Mouse (Mus musculus) limb, embryonic 13.5 days (tissue): ENCODE measurements at regions not wholly inside any gene's neighbourhood (a gene's known extent, or its start where the extent isn't known, plus 50 kb on each side); places are given as distances from the start of the nearest gene placed in this dataset.

ENCODE experiments used
- ATAC-seq: fragments of 200-750 bp; cut with Nextera tagmentation; 2 replicates; pipeline ENCODE4 v1.8.0; 2017; ENCODE audit warnings: low read depth, moderate number of reproducible peaks, moderate TSS enrichment; ENCODE audit not compliant: low FRiP score
- H3K27ac ChIP-seq: fragments of 300-500 bp; sonication (generic); 2 replicates; pipeline ENCODE4 v1.5.1; 2015; ENCODE audit warnings: inconsistent platforms, mild to moderate bottlenecking, moderate library complexity
- H3K27me3 ChIP-seq: fragments of 300-500 bp; sonication (generic); 2 replicates; pipeline ENCODE4 v1.6.1; 2015; ENCODE audit warnings: mild to moderate bottlenecking, inconsistent platforms
- H3K36me3 ChIP-seq: fragments of 300-500 bp; sonication (generic); 2 replicates; pipeline ENCODE4 v1.6.1; 2015; ENCODE audit warnings: inconsistent platforms, mild to moderate bottlenecking, moderate library complexity
- H3K4me1 ChIP-seq: fragments of 300-500 bp; sonication (generic); 2 replicates; pipeline ENCODE4 v1.6.1; 2015; ENCODE audit warnings: inconsistent platforms
- H3K4me2 ChIP-seq: fragments of 300-500 bp; sonication (generic); replicated peaks from 2 replicates; pipeline ENCODE4 v1.6.1; 2015; ENCODE audit warnings: inconsistent platforms, mild to moderate bottlenecking, moderate library complexity
- H3K4me3 ChIP-seq: fragments of 300-500 bp; sonication (generic); 2 replicates; pipeline ENCODE4 v1.5.1; 2015; ENCODE audit warnings: moderate library complexity, mild to moderate bottlenecking, inconsistent platforms
- H3K9ac ChIP-seq: fragments of 300-500 bp; sonication (generic); 2 replicates; pipeline ENCODE4 v1.6.1; 2015; ENCODE audit warnings: mild to moderate bottlenecking, inconsistent platforms
- H3K9me3 ChIP-seq: fragments of 300-500 bp; sonication (generic); 2 replicates; pipeline ENCODE4 v1.6.1; 2016; ENCODE audit warnings: inconsistent platforms
- WGBS: fragments of 180-500 bp; shearing (Covaris S2); methylation state at CpG from one replicate; pipeline ENCODE4 v1.1.7; 2015; 5-methylcytosine and 5-hydroxymethylcytosine counted together

GRCm38 (mm10) chr1:163477478-163478167, 74.2 kb upstream of the Gorab start:
- Histone ChIP-seq H3K4me1 (peaks cover 18% of the 10 kb centered on the region), H3K9me3 (peaks cover 7% of the 10 kb centered on the region; the same call in 1 of the 2 replicates), H3K27me3 (no peaks in the 10 kb centered on the region), H3K9ac (no peak overlapping the region), H3K36me3 (no peaks in the 10 kb centered on the region), H3K4me2 (no peak overlapping the region), H3K4me3 (no peak overlapping the region), H3K27ac (peak overlapping the region; percentile 44; the same call in 1 of the 2 replicates)
- peak; percentile 86 for ATAC-seq
- WGBS = 10% methylated on average over 4 of the region's 4 CpGs

GRCm38 (mm10) chr1:163461194-163461593, 57.7 kb upstream of the Gorab start:
- Histone ChIP-seq H3K27me3 (no peaks in the 10 kb centered on the region), H3K9me3 (no peaks in the 10 kb centered on the region), H3K36me3 (no peaks in the 10 kb centered on the region), H3K27ac (peak overlapping the region; percentile 39; the same call in 1 of the 2 replicates), H3K4me2 (peak overlapping the region; percentile 17; the same call in 1 of the 2 replicates), H3K9ac (no peak overlapping the region), H3K4me3 (no peak overlapping the region), H3K4me1 (0 out of 2 replicates have a peak, but pooled peaks cover 5% of the 10 kb centered on the region)
- ATAC-seq = peak; percentile 36; the same call in 1 of the 2 replicates
- WGBS = 10% methylated on average over 13 of the region's 13 CpGs

DNA sequence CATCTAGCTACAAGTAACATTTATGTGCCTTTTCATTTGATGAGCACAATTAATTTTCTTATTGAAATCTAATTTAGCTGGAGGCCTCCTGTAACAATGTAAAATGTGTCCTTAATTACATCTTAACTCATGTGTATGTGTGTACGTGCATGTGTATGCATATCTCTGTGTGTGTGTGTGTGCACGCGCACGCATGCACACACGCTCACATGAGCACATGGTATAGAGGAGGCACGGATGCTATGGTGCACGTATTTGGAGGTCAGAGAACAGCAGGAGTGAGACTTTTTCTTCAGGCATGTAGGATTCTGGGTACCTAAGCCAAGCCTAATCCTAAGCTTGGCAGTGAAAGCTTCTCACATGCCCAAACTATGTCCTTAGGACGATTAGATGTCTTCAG, 52.9 kb upstream of the Gorab start:
- Histone ChIP-seq H3K4me3 (no peak overlapping the region), H3K27ac (no peak overlapping the region)
- 90% methylated on average over 8 of the region's 8 CpGs for WGBS

More for the DNA sequence above, 52.9 kb upstream of the Gorab start:
- no peak overlapping the region for H3K4me2 ChIP-seq
- peaks cover 8% of the 10 kb centered on the region; the same call in 1 of the 2 replicates for H3K4me1 ChIP-seq
- no peak for ATAC-seq
- H3K9me3 ChIP-seq = no peaks in the 10 kb centered on the region
- no peaks in the 10 kb centered on the region for H3K27me3 ChIP-seq
- no peaks in the 10 kb centered on the region for H3K36me3 ChIP-seq
- no peak overlapping the region for H3K9ac ChIP-seq
